ENCODE assay signal across 11 mouse cellular contexts in genomic region chr12:89685633-89686032, GRCm38 (mm10).
"Had no signal": no experiment of that assay in that cellular context is flagged by ENCODE, and none has a peak within 500 bp of the region (broad histone marks: within the 10 kb centered on the region; RNA-seq: fewer than 3 reads in every experiment).

No protein-coding gene starts in this region.

- H3K27ac ChIP-seq: limb, embryonic 12.5 days; liver, embryonic 13.5 days; midbrain, embryonic 13.5 days; stomach, postnatal 0 days had no signal

- H3K36me3 ChIP-seq: limb, embryonic 12.5 days; liver, embryonic 13.5 days; midbrain, embryonic 13.5 days had no signal

- DNase-seq: kidney, adult 18-20 months; kidney, postnatal 14 days; liver; liver, embryonic 13.5 days; liver, postnatal 0 days; lung, postnatal 10 days; thymus, adult 18-20 months; thymus, postnatal 14 days had no signal

- H3K27me3 ChIP-seq: limb, embryonic 12.5 days; liver, embryonic 13.5 days; midbrain, embryonic 13.5 days had no signal

- H3K4me2 ChIP-seq: limb, embryonic 12.5 days; liver, embryonic 13.5 days; midbrain, embryonic 13.5 days had no signal

- ATAC-seq: liver, postnatal 0 days; midbrain, embryonic 13.5 days had no signal

- H3K4me1 ChIP-seq: limb, embryonic 12.5 days; liver, embryonic 13.5 days; midbrain, embryonic 13.5 days had no signal

- H3K9me3 ChIP-seq: limb, embryonic 12.5 days; liver, embryonic 13.5 days; midbrain, embryonic 13.5 days had no signal

- H3K4me3 ChIP-seq: limb, embryonic 12.5 days; liver, embryonic 13.5 days; midbrain, embryonic 13.5 days had no signal

- H3K9ac ChIP-seq: limb, embryonic 12.5 days; liver, embryonic 13.5 days; liver, postnatal 0 days; midbrain, embryonic 13.5 days had no signal
